Mouse (Mus musculus) CH12.LX (cell line): Measurements from ENCODE around the gene Tnfaip3. TPM values are rescaled to one million over a fixed set of nuclear protein-coding genes. Genes with fewer than 3 reads are reported as not detected.
A peak's percentile ranks its signal among the peaks of the same experiment; 100 is the strongest.

ENCODE experiments used
- DNase-seq: peaks from one replicate; pipeline ENCODE4 v3.0.0-alpha.2; 2013; ENCODE audit errors: extremely low read depth
- H3K27ac ChIP-seq: 2 replicates; pipeline ENCODE4 v1.5.1; 2012; ENCODE audit warnings: low read depth, mild to moderate bottlenecking, control low read depth, moderate library complexity; ENCODE audit not compliant: insufficient read depth
- H3K27me3 ChIP-seq: replicated peaks from 2 replicates; pipeline ENCODE3; 2012; ENCODE audit warnings: inconsistent platforms
- H3K36me3 ChIP-seq, 2 experiments: replicated peaks in 1 of 2; 2 replicates each; pipeline versions ENCODE3 to v1.6.1; 2012; ENCODE audit warnings: inconsistent platforms in 1 of 2, low read length in 1 of 2, mild to moderate bottlenecking in 1 of 2, mixed read lengths in 1 of 2, moderate library complexity in 1 of 2; ENCODE audit not compliant: control insufficient read depth in 1 of 2, insufficient read depth in 1 of 2
- H3K4me1 ChIP-seq, 2 experiments: 2 replicates each; pipeline ENCODE4 v1.6.1; 2012; ENCODE audit warnings: inconsistent platforms in 1 of 2, moderate library complexity in 1 of 2; ENCODE audit not compliant: insufficient read depth in 2 of 2, control insufficient read depth in 1 of 2
- H3K4me2 ChIP-seq: 2 replicates; pipeline ENCODE4 v1.6.1; 2012; ENCODE audit warnings: low read depth, mild to moderate bottlenecking, control low read depth; ENCODE audit not compliant: poor library complexity, insufficient read depth, severe bottlenecking
- H3K4me3 ChIP-seq, 3 experiments: fragments of 150-350 bp in 1 of 3; sonication (generic) in 1 of 3; replicated peaks in 1 of 3; 2 replicates each; pipeline versions ENCODE3 to v1.5.1; 2011 to 2012; ENCODE audit warnings: low read depth in 2 of 3, low read length in 2 of 3, mild to moderate bottlenecking in 2 of 3, moderate library complexity in 2 of 3, control low read depth in 1 of 3, improper control_type of control experiment in 1 of 3, inconsistent platforms in 1 of 3, mixed read lengths in 1 of 3; ENCODE audit not compliant: poor library complexity in 1 of 3
- H3K79me2 ChIP-seq: replicated peaks from 2 replicates; pipeline ENCODE4 v1.6.1; 2012; ENCODE audit warnings: mild to moderate bottlenecking, moderate library complexity; ENCODE audit not compliant: control insufficient read depth, poor library complexity, insufficient read depth, severe bottlenecking; ENCODE audit errors: extremely low read depth
- H3K9ac ChIP-seq: 2 replicates; pipeline ENCODE4 v1.6.1; 2012; ENCODE audit warnings: low read depth, mild to moderate bottlenecking, control low read depth, moderate library complexity; ENCODE audit not compliant: insufficient read depth
- H3K9me3 ChIP-seq: replicated peaks from 2 replicates; pipeline ENCODE3; 2012; ENCODE audit warnings: low read length, inconsistent platforms, mixed read lengths
- BHLHE40 ChIP-seq: IDR thresholded peaks from 2 replicates; pipeline ENCODE4 v1.6.1; 2011; ENCODE audit warnings: mild to moderate bottlenecking, low read depth, low read length, improper control_type of control experiment
- CHD1 ChIP-seq: IDR thresholded peaks from 2 replicates; pipeline ENCODE4 v1.6.1; 2012; ENCODE audit warnings: low read depth, low read length, improper control_type of control experiment, inconsistent platforms
- CHD2 ChIP-seq: IDR thresholded peaks from 2 replicates; pipeline ENCODE4 v1.6.1; 2011; ENCODE audit warnings: low read length, improper control_type of control experiment
- CTCF ChIP-seq, 2 experiments: IDR thresholded peaks in 1 of 2; conservative IDR thresholded peaks in 1 of 2; 2 replicates each; pipeline ENCODE4 v1.5.1; 2011 to 2012; ENCODE audit warnings: low read depth in 2 of 2, low read length in 2 of 2, improper control_type of control experiment in 1 of 2, inconsistent platforms in 1 of 2, mild to moderate bottlenecking in 1 of 2, moderate library complexity in 1 of 2
- E2F4 ChIP-seq: IDR thresholded peaks from 2 replicates; pipeline ENCODE4 v1.6.1; 2011; ENCODE audit warnings: low read depth, low read length, improper control_type of control experiment; ENCODE audit not compliant: insufficient replicate concordance
- ELF1 ChIP-seq: IDR thresholded peaks from 2 replicates; pipeline ENCODE4 v1.6.1; 2014; ENCODE audit warnings: low read depth, mild to moderate bottlenecking, inconsistent platforms, low read length, improper control_type of control experiment
- EP300 ChIP-seq: IDR thresholded peaks from 2 replicates; pipeline ENCODE4 v1.6.1; 2011; ENCODE audit warnings: low read length, improper control_type of control experiment
- ETS1 ChIP-seq: conservative IDR thresholded peaks from 2 replicates; pipeline ENCODE4 v1.6.1; 2012; ENCODE audit warnings: low read depth, mild to moderate bottlenecking, inconsistent platforms, low read length, improper control_type of control experiment, moderate library complexity
- GABPA ChIP-seq: IDR thresholded peaks from 2 replicates; pipeline ENCODE4 v1.6.1; 2012; ENCODE audit warnings: low read depth, low read length, improper control_type of control experiment, inconsistent platforms; ENCODE audit not compliant: insufficient replicate concordance
- HCFC1 ChIP-seq: IDR thresholded peaks from 2 replicates; pipeline ENCODE4 v1.6.1; 2012; ENCODE audit warnings: low read depth, mild to moderate bottlenecking, inconsistent platforms, low read length, improper control_type of control experiment
- IRF4 ChIP-seq: IDR thresholded peaks from 2 replicates; pipeline ENCODE4 v1.6.1; 2014; ENCODE audit warnings: low read depth, mild to moderate bottlenecking, inconsistent platforms, low read length, improper control_type of control experiment
- JUN ChIP-seq: IDR thresholded peaks from 2 replicates; pipeline ENCODE4 v1.6.1; 2011; ENCODE audit warnings: low read depth, mild to moderate bottlenecking, low read length, improper control_type of control experiment, moderate library complexity; ENCODE audit not compliant: insufficient read depth
- JUND ChIP-seq: conservative IDR thresholded peaks from 2 replicates; pipeline ENCODE4 v1.6.1; 2011; ENCODE audit warnings: low read depth, low read length, improper control_type of control experiment
- KAT2A ChIP-seq: IDR thresholded peaks from 2 replicates; pipeline ENCODE4 v1.6.1; 2012; ENCODE audit warnings: low read length, improper control_type of control experiment, inconsistent platforms; ENCODE audit not compliant: insufficient replicate concordance
- MAFK ChIP-seq: IDR thresholded peaks from 2 replicates; pipeline ENCODE4 v1.6.1; 2011; ENCODE audit warnings: low read length, improper control_type of control experiment; ENCODE audit not compliant: insufficient replicate concordance
- MAX ChIP-seq: IDR thresholded peaks from 2 replicates; pipeline ENCODE4 v1.6.1; 2011; ENCODE audit warnings: low read length, improper control_type of control experiment
- MAZ ChIP-seq: IDR thresholded peaks from 2 replicates; pipeline ENCODE4 v1.6.1; 2012; ENCODE audit warnings: low read depth, mild to moderate bottlenecking, inconsistent platforms, low read length, improper control_type of control experiment, moderate library complexity
- MEF2A ChIP-seq: IDR thresholded peaks from 2 replicates; pipeline ENCODE4 v1.6.1; 2014; ENCODE audit warnings: low read depth, mild to moderate bottlenecking, inconsistent platforms, low read length, improper control_type of control experiment, borderline replicate concordance
- MXI1 ChIP-seq: IDR thresholded peaks from 2 replicates; pipeline ENCODE4 v1.6.1; 2011; ENCODE audit warnings: mild to moderate bottlenecking, low read depth, low read length, improper control_type of control experiment
- MYC ChIP-seq: IDR thresholded peaks from 2 replicates; pipeline ENCODE4 v1.6.1; 2011; ENCODE audit warnings: low read depth, mild to moderate bottlenecking, improper control_type of control experiment, low read length
- NELFE ChIP-seq: IDR thresholded peaks from 2 replicates; pipeline ENCODE4 v1.6.1; 2011; ENCODE audit warnings: low read depth, low read length, improper control_type of control experiment
- NRF1 ChIP-seq: IDR thresholded peaks from 2 replicates; pipeline ENCODE4 v1.6.1; 2014; ENCODE audit warnings: low read depth, mild to moderate bottlenecking, inconsistent platforms, low read length, improper control_type of control experiment, moderate library complexity
- PAX5 ChIP-seq: IDR thresholded peaks from 2 replicates; pipeline ENCODE4 v1.6.1; 2012; ENCODE audit warnings: low read length, inconsistent platforms, mixed read lengths
- POLR2A ChIP-seq: IDR thresholded peaks from 2 replicates; pipeline ENCODE4 v1.6.1; 2011; ENCODE audit warnings: low read depth, mild to moderate bottlenecking, improper control_type of control experiment, low read length
- POLR2AphosphoS2 ChIP-seq: IDR thresholded peaks from 2 replicates; pipeline ENCODE4 v1.6.1; 2011; ENCODE audit warnings: low read depth, low read length, improper control_type of control experiment
- RAD21 ChIP-seq: IDR thresholded peaks from 2 replicates; pipeline ENCODE4 v1.6.1; 2011; ENCODE audit warnings: low read depth, mild to moderate bottlenecking, low read length, improper control_type of control experiment, moderate library complexity
- RCOR1 ChIP-seq: conservative IDR thresholded peaks from 2 replicates; pipeline ENCODE4 v1.6.1; 2012; ENCODE audit warnings: low read depth, mild to moderate bottlenecking, inconsistent platforms, low read length, improper control_type of control experiment
- SIN3A ChIP-seq: IDR thresholded peaks from 2 replicates; pipeline ENCODE4 v1.6.1; 2012; ENCODE audit warnings: low read length, improper control_type of control experiment, inconsistent platforms
- SMC3 ChIP-seq: IDR thresholded peaks from 2 replicates; pipeline ENCODE4 v1.6.1; 2011; ENCODE audit warnings: low read depth, low read length, improper control_type of control experiment
- TBP ChIP-seq: conservative IDR thresholded peaks from 2 replicates; pipeline ENCODE4 v1.6.1; 2011; ENCODE audit warnings: low read depth, low read length, improper control_type of control experiment
- TCF12 ChIP-seq: IDR thresholded peaks from 2 replicates; pipeline ENCODE4 v1.6.1; 2014; ENCODE audit warnings: low read depth, mild to moderate bottlenecking, inconsistent platforms, low read length, improper control_type of control experiment
- UBTF ChIP-seq: IDR thresholded peaks from 2 replicates; pipeline ENCODE4 v1.6.1; 2012; ENCODE audit warnings: low read depth, mild to moderate bottlenecking, inconsistent platforms, low read length, improper control_type of control experiment, moderate library complexity
- USF1 ChIP-seq: IDR thresholded peaks from 2 replicates; pipeline ENCODE4 v1.6.1; 2014; ENCODE audit warnings: low read depth, mild to moderate bottlenecking, inconsistent platforms, low read length, improper control_type of control experiment
- USF2 ChIP-seq: conservative IDR thresholded peaks from 2 replicates; pipeline ENCODE4 v1.6.1; 2011; ENCODE audit warnings: low read depth, low read length, improper control_type of control experiment
- ZC3H11A ChIP-seq: IDR thresholded peaks from 2 replicates; pipeline ENCODE4 v1.6.1; 2012; ENCODE audit warnings: low read depth, mild to moderate bottlenecking, inconsistent platforms, low read length, improper control_type of control experiment
- ZKSCAN1 ChIP-seq: IDR thresholded peaks from 2 replicates; pipeline ENCODE4 v1.6.1; 2012; ENCODE audit warnings: low read depth, inconsistent platforms, low read length, improper control_type of control experiment, borderline replicate concordance
- ZMIZ1 ChIP-seq: IDR thresholded peaks from 2 replicates; pipeline ENCODE4 v1.6.1; 2012; ENCODE audit warnings: low read depth, mild to moderate bottlenecking, inconsistent platforms, low read length, improper control_type of control experiment
- ZNF384 ChIP-seq: IDR thresholded peaks from 2 replicates; pipeline ENCODE4 v1.6.1; 2012; ENCODE audit warnings: low read depth, low read length, improper control_type of control experiment, inconsistent platforms
- dilution Hi-C: fragments of 300-500 bp; cut with MboI; formaldehyde crosslinking; loops from 2 replicates; pipeline ENCODE4 v1.14.3; 2020; ENCODE audit warnings: low sequenced_read_pairs; ENCODE audit not compliant: extremely low pct_unique_long_range_greater_than_20kb, extremely low pct_ligation_motif_present
- in situ Hi-C: fragments of 300-500 bp; cut with MboI; formaldehyde crosslinking; loops from 3 replicates; pipeline ENCODE4 v1.14.3; 2019; ENCODE audit warnings: low sequenced_read_pairs, low pct_ligation_motif_present, low pct_unique_long_range_greater_than_20kb, mixed read lengths
- polyA plus RNA-seq: library from polyadenylated mRNA; unstranded; fragments of >175 nt; gene quantifications from 2 replicates; pipeline ENCODE4 v1.2.1, GENCODE M21; 2012; ENCODE audit warnings: low read depth; ENCODE audit not compliant: insufficient read length
- total RNA-seq, 2 experiments: library from RNA; depleted of rRNA; stranded (reverse); fragments of 300-350 nt in 1 of 2; fragments of >200 nt in 1 of 2; gene quantifications; 2 replicates each; pipeline ENCODE4 v1.2.3; 2012 to 2014

Tnfaip3 gene
- total RNA-seq (2012; rRNA removed) (65.3 and 95.3 TPM in 2 replicates), total RNA-seq (2014; rRNA removed) (38.8 and 51.7 TPM in 2 replicates), polyA plus RNA-seq (21.4 and 24.6 TPM in 2 replicates)

GRCm38 (mm10) chr10:19015257-19015862 is at the start of gene Tnfaip3:
Gene Tnfaip3 (minus strand): TSS chr10:19015657.
- peak within 1 kb of the TSS; percentile 98 to 99 (median 99) for H3K4me3 ChIP-seq
- dilution Hi-C loops (no loop called here), in situ Hi-C loops (loop anchor here (5.0 kb wide), 2 partner anchors 72 to 172 kb away; no protein-coding TSS in a partner anchor)
- H3K9ac ChIP-seq: peak within 1 kb of the TSS; percentile 87
- H3K27me3 ChIP-seq: no peaks in the 10 kb centered on the region
- peaks cover 13 to 20% of the 10 kb centered on the region in 2 experiments for H3K36me3 ChIP-seq
- peak within 1 kb of the TSS; percentile 95 for H3K27ac ChIP-seq
- H3K9me3 ChIP-seq: no peaks in the 10 kb centered on the region
- peaks cover 45% of the 10 kb centered on the region for H3K79me2 ChIP-seq
- H3K4me1 ChIP-seq: peaks cover 0 to 12% of the 10 kb centered on the region in 2 experiments; a peak in 2 of 4 replicates
- peak; percentile 84 for TF ChIP-seq RAD21
- peak; percentile 71; the same call in 1 of the 2 replicates for TF ChIP-seq E2F4
- peak; percentile 36; the same call in 1 of the 2 replicates for TF ChIP-seq ZNF384
- TF ChIP-seq CHD2: peak; percentile 90
- TF ChIP-seq JUN: peak; percentile 64; the same call in 1 of the 2 replicates
- peak; percentile 75 for TF ChIP-seq ZC3H11A
- TF ChIP-seq KAT2A: peak; percentile 77; the same call in 1 of the 2 replicates
- TF ChIP-seq MXI1: peak; percentile 73
- TF ChIP-seq ZKSCAN1: no peak
- peak; percentile 95 for TF ChIP-seq MEF2A
- peak; percentile 79 for TF ChIP-seq ELF1
- peak; percentile 76; the same call in 1 of the 2 replicates for TF ChIP-seq ZMIZ1
- TF ChIP-seq TCF12: peak; percentile 91
- peak; percentile 79 for TF ChIP-seq SIN3A
- TF ChIP-seq HCFC1: peak; percentile 72
- TF ChIP-seq JUND: peak; percentile 71; the same call in 1 of the 2 replicates
- TF ChIP-seq MAFK: peak; percentile 63; the same call in 1 of the 2 replicates
- TF ChIP-seq MAZ: peak; percentile 95
- no peak; the same call in 1 of the 2 replicates for TF ChIP-seq POLR2AphosphoS2
- peak; percentile 78 for TF ChIP-seq POLR2A
- peak; percentile 99 for TF ChIP-seq ETS1
- peak; percentile 95 for TF ChIP-seq MAX
- no peak for TF ChIP-seq GABPA
- peak; percentile 77 for TF ChIP-seq TBP
- TF ChIP-seq BHLHE40: peak; percentile 98
- TF ChIP-seq PAX5: no peak
- TF ChIP-seq CHD1: peak; percentile 49; the same call in 1 of the 2 replicates
- peak; percentile 88 for TF ChIP-seq EP300
- TF ChIP-seq IRF4: peak; percentile 84
- TF ChIP-seq MYC: peak; percentile 93
- peak; percentile 31 to 94; a peak in 3 of 4 replicates for TF ChIP-seq CTCF (conservative IDR thresholded peaks at IDR 0.05 in 1 of 2, IDR thresholded peaks at IDR 0.05 in 1 of 2; ENCODE audit: low read depth in 2 of 2, low read length in 2 of 2)
- peak; percentile 48; the same call in 1 of the 2 replicates for TF ChIP-seq NELFE
- TF ChIP-seq NRF1: 0 out of 2 replicates have a peak, but pooled peaks have one; percentile 47
- TF ChIP-seq RCOR1: peak; percentile 92
- peak; percentile 97 for TF ChIP-seq USF2
- peak; percentile 92 for TF ChIP-seq SMC3
- TF ChIP-seq UBTF: peak; percentile 97
- TF ChIP-seq USF1: peak; percentile 99
- DNase-seq: peak; percentile 93
- peak within 1 kb of the TSS; percentile 68 for H3K4me2 ChIP-seq
